Mouse (Mus musculus): ENCODE measurements around the gene Depdc5.
A peak's percentile ranks its signal among the peaks of the same experiment; 100 is the strongest.

The Depdc5 gene

GRCm38 (mm10) chr5:33002781-33003180 is 139.3 kb downstream of the Depdc5 start:
- no peak for DNase-seq

DNA sequence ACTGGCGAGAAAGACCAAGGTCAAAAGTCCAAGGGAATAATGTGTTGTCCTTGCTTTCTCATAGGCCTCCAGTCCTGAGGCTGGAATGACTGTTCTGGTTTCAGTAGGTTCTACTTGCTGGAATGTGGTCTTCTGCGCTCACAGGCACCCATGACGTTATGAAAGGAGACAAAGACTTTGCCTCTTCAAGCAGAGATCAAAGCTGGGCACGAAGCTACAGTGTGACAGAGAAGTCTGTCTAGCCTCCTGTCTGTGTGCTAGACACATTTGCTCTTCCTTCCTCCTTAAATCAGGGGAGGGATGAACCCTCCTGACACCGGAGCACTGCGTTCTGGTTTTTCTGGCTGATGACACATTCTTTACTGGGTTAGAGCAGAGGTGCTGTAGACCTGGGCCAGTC is 140.0 kb downstream of the Depdc5 start:
- peak; percentile 17 for DNase-seq

GRCm38 (mm10) chr5:33004110-33004509 is 140.6 kb downstream of the Depdc5 start:
- no peak for DNase-seq

DNA sequence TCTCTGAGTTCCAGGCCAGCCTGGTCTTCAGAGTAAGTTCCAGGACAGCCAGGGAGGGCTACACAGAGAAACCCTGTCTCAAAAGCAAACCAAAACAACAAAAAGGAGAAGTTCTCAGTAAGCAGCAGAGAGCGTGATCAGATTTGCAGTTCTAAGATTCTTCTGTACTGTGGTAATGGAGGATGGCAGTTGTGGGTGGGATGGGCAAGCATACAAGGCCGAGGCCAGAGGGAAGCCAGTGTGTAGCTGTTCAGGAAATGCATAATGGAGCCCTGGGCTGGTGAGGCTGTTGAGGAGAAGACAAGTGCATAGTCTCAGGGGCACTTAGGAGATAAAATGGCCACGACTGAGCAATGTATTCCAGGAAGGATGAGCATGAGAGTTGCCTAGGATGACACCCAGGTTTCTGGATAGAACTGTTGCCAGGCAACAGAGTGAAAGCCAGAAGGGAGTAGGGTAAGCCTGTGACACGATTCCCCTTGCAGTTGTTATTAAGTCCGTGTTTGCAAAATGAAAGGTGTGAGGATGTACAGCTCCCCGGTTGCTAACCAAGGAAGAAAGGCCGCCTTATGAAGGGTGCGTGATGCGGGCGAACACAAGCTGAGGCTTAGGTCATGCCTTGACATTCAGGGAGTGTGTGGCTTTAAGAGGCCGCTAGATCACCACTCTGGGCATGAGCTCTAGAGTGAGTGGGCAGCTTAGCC is 142.1 kb downstream of the Depdc5 start:
- no peak for DNase-seq

DNA sequence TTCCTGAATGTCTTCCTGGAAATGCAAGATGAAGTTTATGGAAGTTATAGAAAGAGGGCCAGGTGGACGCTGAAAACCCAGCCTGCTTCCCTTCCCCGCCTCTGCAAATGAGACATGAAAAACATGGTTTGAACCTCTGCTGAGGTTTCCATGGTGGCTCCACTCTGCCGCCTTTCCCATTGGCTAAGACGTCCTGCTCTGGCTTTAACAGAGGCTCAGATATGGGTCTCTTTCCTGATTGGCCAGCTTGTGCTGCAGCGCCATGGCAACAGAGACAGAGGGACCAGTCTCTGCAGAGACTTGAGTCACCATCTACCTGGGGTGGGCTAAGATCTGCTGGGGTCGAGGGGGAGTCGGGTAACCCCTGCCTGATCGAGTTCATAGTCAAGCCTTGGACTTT is 143.2 kb downstream of the Depdc5 start:
- DNase-seq = no peak

- DNase-seq = no peak
Observed at GRCm38 (mm10) chr5:33007371-33007770, 143.9 kb downstream of the Depdc5 start.

DNA sequence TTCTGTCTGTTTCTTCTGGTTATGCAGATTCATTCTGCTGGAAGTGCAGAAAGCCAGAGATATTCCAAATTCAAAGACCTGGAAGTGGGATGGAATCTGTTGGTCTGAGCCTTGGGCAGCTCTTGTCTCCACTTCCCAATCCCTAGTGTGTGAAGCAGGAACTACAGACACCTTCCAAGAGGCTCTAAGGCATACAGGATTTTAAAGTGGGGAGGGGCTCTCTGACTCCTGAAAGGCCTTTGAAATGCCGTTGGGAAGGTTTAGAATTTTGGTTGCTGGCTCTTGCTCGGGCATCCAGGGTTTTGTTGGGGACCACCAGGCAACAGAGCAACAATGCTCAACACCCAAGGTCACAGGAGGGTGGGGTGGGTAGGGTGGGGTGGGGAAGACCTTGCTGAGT is 145.8 kb downstream of the Depdc5 start:
- no peak for DNase-seq

DNA sequence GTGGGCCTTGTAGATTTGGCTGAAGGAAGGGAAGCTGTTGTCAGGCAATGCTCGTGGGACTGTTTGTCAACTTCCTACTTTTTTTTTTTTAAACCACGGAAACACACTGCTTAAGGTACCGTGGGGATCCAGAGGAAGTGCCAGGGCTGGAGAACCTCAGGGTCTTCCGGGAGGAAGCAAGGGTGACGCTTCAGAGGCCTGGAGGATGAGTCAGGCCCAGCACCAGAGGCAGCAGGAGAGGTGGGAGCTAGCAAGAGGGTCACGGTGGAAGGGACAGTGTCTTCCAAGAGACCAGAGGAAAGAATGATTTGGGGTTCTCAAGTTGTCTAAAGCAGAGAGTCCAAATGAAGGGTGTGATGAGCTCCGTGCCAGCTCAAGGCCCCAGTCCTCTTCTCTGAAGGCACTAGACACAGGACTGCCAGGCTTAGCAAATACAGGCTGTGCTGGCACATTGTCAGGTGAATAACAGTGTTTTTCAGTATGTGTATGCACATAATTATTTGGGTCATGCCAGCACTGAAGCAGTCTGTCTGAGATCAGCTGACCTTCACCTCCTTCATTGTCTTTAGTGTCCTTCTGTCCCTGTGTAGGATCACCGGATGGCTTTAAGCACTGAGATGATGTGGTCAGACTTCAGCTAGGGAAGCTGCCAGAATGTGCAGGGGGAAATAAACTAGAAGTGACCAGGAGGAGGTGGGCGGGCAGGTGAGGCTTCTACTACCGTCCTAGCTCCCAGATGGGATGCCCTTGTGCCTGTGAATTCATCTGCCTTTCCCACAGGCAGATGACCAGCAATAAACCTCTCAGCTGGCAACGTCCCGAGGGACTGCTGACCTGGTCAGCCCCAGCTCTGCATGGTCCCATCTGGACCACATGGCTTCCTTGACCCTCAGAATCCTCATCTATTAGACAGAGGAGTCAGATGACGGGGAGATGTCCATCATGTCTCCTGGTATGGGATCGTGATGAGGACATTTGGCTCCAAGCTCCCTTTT is 146.6 kb downstream of the Depdc5 start:
- DNase-seq = no peak

- peak; percentile 29 for DNase-seq
Observed at GRCm38 (mm10) chr5:33011132-33012106, 147.9 kb downstream of the Depdc5 start.

- no peak for DNase-seq
Observed at GRCm38 (mm10) chr5:33014096-33014495, 150.6 kb downstream of the Depdc5 start.

- no peak for DNase-seq
Observed at GRCm38 (mm10) chr5:33015579-33015978, 152.1 kb downstream of the Depdc5 start.

DNA sequence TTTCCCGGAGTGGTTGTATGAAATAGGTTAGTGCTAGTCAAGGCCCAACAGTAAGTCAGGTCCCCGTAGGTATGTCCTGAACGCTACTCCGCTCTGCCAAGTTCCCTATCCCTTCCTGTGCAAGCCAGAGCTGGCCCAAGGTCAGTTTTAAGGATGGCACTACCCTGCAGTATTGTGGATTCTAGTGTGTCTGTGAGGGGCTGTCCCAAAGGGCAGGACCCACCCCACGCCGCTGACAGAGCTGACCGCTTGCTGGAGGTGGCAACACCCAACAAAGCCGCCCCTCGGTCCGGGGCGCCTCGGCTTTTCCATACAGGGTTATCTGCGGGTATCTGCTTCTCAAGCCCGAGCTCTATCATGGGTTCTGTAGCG is 154.7 kb downstream of the Depdc5 start:
- no peak for DNase-seq

DNA sequence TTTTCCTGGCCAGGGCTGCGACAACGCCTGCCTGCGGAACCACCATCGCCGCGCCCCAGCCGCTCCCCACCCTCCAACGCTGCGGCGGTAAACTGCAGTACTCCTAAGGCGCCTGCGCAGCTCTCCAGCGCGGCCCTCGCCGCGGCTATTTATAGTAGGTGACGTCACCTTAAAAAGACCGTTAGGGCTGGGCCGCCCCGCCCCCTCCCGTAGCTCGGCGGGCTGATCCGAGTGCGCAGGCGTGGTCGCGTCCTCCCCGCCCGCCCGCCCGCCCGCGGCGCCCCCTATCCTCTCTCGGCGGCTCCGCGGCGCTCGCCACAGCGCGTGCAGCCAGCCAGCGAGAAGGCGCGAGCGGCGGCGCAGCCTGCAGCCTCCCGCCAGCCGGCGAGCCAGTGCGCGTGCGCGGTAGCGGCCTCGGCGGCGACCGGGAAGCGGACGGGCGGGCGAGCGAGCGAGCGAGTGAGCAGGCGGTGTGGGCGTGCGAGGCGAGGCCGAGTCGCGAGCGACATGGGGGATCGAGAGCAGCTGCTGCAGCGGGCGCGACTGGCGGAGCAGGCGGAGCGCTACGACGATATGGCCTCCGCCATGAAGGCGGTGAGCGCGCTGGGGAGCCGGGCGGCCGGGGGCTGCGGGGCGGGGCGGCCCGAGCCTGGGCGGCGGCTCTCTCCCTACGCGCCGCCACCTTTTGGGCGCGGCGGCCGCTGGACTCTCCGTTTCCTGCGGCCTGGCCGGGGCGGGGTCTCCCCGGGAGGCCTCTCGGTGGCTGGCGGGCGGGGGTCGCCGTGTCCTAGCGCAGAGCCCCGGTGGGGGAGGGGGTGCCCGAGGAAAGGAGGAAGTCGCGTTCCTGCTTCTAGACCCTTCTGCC is 155.3 kb downstream of the Depdc5 start, which contains the start of gene Ywhah:
Gene Ywhah (plus strand): TSS at position 256 of the 865 bp plus-strand sequence.
- peak; percentile 96 for DNase-seq

GRCm38 (mm10) chr5:33019426-33019821 is 155.9 kb downstream of the Depdc5 start:
- no peak for DNase-seq

GRCm38 (mm10) chr5:33021622-33022021 is 158.1 kb downstream of the Depdc5 start:
- no peak for DNase-seq

DNA sequence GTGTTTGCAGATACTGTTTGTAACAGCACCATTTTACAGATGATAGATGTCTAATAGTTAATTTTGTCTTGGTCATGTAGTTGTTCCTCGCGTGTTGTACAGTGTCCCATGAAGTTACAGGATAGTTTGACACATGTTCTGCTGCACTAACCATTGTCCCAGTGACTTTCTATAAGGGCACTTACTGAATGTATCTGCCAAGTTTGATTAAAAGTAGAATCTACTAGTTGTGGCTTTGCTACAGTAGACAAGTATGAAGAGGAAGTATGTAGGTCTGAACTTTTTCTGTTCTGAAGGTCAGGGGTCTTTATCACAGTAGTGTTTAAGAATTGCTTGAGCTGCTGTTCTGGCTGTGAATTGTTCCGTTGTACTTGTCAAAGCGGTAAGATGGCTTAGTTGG is 159.8 kb downstream of the Depdc5 start:
- no peak for DNase-seq

DNA sequence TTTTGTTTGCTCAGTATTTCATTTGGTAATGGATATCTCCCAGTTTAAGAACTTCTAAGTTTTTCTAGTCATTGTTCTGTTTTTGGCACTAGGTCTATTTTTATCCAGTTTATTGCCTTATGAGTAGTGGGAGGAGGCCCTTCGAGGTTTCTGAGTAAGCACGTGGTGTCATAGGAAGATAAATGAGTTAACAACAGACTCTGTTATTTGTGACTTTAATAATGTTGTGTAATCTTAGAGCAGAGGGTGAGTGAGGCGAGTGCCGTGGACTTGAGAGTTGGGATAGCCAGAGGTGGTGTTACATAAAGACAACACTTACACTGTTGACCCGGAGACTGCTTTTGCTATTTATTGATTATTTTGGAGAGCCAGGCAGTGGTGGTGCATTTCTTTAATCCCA is 161.0 kb downstream of the Depdc5 start:
- no peak for DNase-seq

DNA sequence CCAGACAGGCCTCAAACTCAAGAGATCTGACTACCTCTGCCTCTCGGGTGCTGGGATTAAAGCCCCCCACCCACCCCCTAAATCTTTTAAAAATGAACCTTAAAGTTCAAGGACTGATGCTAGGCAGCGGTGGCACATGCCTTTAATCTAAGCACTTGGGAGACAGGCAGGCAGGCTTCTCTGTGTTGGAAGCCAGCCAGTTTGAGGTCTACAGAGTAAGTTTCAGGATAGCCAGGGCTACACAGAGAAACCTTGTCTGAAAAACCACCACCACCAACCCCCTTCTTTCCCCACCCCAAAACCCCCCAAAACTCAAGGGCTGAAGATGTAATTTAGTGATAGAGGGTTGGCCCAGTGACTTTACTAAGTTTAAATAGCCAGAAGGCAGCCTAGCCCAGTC is 165.2 kb downstream of the Depdc5 start:
- DNase-seq = no peak

DNA sequence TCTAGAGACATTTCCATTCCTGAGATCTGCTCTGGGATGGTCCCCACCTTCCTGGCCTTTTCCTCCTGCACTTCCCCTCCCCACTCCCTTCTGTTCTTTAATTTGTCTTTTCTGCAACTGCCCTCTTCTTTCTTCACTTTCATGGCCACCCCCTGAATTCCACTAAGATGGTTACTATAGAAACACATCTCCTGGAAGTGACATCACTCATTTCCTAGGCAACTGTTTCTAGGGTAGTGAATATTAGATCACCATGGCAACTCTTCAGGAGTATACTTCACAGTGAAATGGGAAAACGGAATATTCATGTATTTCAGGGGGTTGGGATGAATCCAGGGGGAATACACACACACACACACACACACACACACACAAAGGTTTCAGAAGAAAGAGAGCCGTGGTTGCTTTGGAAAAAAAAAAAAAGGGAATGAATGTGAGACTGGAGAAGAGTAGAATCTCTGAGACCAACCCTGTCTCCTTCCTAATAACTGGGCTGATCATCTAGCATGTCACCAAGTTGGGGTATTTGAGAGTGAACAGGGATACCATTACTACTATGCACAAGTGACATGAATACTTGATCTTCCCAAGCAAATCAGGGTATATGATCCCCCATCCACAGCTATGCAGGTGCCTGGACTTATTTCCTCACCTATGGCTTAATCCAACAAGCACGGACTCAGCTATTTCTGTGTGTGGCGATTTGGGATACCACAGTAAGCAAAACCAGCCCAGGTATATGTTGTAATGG is 167.1 kb downstream of the Depdc5 start:
- no peak for DNase-seq

- no peak for DNase-seq
Observed at GRCm38 (mm10) chr5:33032036-33032773, 168.7 kb downstream of the Depdc5 start.

Data from kidney, adult 18-20 months (tissue).